Mouse (Mus musculus): ENCODE results near the gene Suclg2.

Gene Suclg2

GRCm38 (mm10) chr6:95552339-95552950 lies 166.2 kb downstream of the Suclg2 start:
- no peak for DNase-seq

- DNase-seq = peak; percentile 30
These were observed 167.6 kb downstream of the Suclg2 start for GRCm38 (mm10) chr6:95551000-95551399.

- peak; percentile 20 for DNase-seq
These were observed 172.3 kb downstream of the Suclg2 start for GRCm38 (mm10) chr6:95546189-95546832.

- DNase-seq = no peak
These were observed 172.9 kb downstream of the Suclg2 start for GRCm38 (mm10) chr6:95545714-95546113.

GRCm38 (mm10) chr6:95545296-95545695 lies 173.3 kb downstream of the Suclg2 start:
- DNase-seq = no peak

GRCm38 (mm10) chr6:95535191-95535590 lies 183.4 kb downstream of the Suclg2 start:
- DNase-seq = no peak

- peak; percentile 17 for DNase-seq
These were observed 198.8 kb downstream of the Suclg2 start for GRCm38 (mm10) chr6:95519846-95520245.

- no peak for DNase-seq
These were observed 200.2 kb downstream of the Suclg2 start for GRCm38 (mm10) chr6:95518406-95518805.

GRCm38 (mm10) chr6:95515721-95516120 lies 202.9 kb downstream of the Suclg2 start:
- DNase-seq = no peak

- DNase-seq = no peak
These were observed 203.9 kb downstream of the Suclg2 start for GRCm38 (mm10) chr6:95514726-95515125.

- no peak for DNase-seq
These were observed 206.9 kb downstream of the Suclg2 start for GRCm38 (mm10) chr6:95511689-95512088.

GRCm38 (mm10) chr6:95500771-95501170 lies 217.8 kb downstream of the Suclg2 start:
- no peak for DNase-seq

- DNase-seq = no peak
These were observed 219.0 kb downstream of the Suclg2 start for GRCm38 (mm10) chr6:95499639-95500038.

GRCm38 (mm10) chr6:95492216-95492956 lies 226.2 kb downstream of the Suclg2 start:
- no peak for DNase-seq

- DNase-seq = peak; percentile 31
These were observed 227.6 kb downstream of the Suclg2 start for GRCm38 (mm10) chr6:95491043-95491442.

GRCm38 (mm10) chr6:95485791-95486190 lies 232.8 kb downstream of the Suclg2 start:
- no peak for DNase-seq

GRCm38 (mm10) chr6:95484183-95484818 lies 234.3 kb downstream of the Suclg2 start:
- peak; percentile 73 for DNase-seq

- no peak for DNase-seq
These were observed 234.9 kb downstream of the Suclg2 start for GRCm38 (mm10) chr6:95483686-95484085.

- DNase-seq = no peak
These were observed 235.5 kb downstream of the Suclg2 start for GRCm38 (mm10) chr6:95483127-95483526.

GRCm38 (mm10) chr6:95479801-95480200 lies 238.8 kb downstream of the Suclg2 start:
- DNase-seq = no peak

GRCm38 (mm10) chr6:95469521-95469920 lies 249.1 kb downstream of the Suclg2 start:
- peak; percentile 12 for DNase-seq

GRCm38 (mm10) chr6:95465322-95465721 lies 253.3 kb downstream of the Suclg2 start:
- DNase-seq = no peak

GRCm38 (mm10) chr6:95459372-95459771 lies 259.2 kb downstream of the Suclg2 start:
- no peak for DNase-seq

GRCm38 (mm10) chr6:95446151-95446550 lies 272.4 kb downstream of the Suclg2 start:
- DNase-seq = no peak

Measured in embryo, embryonic 11 days (tissue).